ENCODE assay signal across 23 mouse cellular contexts in the genomic region with DNA sequence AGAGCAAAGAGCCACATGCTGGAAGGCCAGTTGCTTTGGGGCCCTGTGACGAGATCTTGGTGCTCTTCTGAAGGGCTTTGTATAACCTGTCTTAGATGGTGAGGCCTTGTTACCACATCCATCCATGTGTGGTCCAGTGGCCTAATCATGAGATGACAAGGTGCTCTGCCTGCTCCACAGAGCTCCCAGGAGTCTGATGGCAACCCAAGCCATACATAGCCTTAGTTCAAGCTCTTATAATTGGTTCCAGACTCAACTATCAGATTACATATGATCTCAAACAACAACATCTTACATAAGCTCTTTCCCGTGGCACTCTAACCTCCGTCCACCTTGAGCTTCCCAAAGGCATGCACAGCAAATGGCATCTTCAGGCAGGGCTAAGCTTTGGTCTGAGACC. TPM values are rescaled to one million over a fixed set of nuclear protein-coding genes. Genes with fewer than 3 reads are reported as not detected.
DNase-seq lines count a peak whose midpoint lies in the region; ATAC-seq and TF ChIP-seq lines count a peak whose summit lies in the region.
"Had no signal": no experiment of that assay in that cellular context is flagged by ENCODE, and none has a peak within 500 bp of the region (broad histone marks: within the 10 kb centered on the region; RNA-seq: fewer than 3 reads in every experiment).

Gene Ces1a (minus strand): TSS at position 101 of the 400 bp plus-strand sequence.

- H3K4me2 ChIP-seq in embryonic facial prominence, embryonic 11.5 days (ENCODE audit: low read depth, low read length) = no peak within 1 kb of the TSS
- H3K4me2 ChIP-seq in forebrain, postnatal 0 days (ENCODE audit: low read depth) = no peak within 1 kb of the TSS
- H3K4me2 ChIP-seq: embryonic facial prominence, embryonic 12.5 days; forebrain, embryonic 13.5 days; forebrain, embryonic 15.5 days had no signal

- no peak within 1 kb of the TSS for H3K27ac ChIP-seq in embryonic facial prominence, embryonic 11.5 days (replicated peaks; ENCODE audit: low read depth, low read length)
- H3K27ac ChIP-seq in embryonic facial prominence, embryonic 10.5 days (replicated peaks) = no peak within 1 kb of the TSS
- H3K27ac ChIP-seq in left cerebral cortex, adult 2 months = peak within 1 kb of the TSS; percentile 53
- H3K27ac ChIP-seq in forebrain, postnatal 0 days (ENCODE audit: low read depth, low read length) = no peak within 1 kb of the TSS
- H3K27ac ChIP-seq: embryonic facial prominence, embryonic 12.5 days; forebrain, embryonic 13.5 days; forebrain, embryonic 15.5 days had no signal

- H3K9me3 ChIP-seq in embryonic facial prominence, embryonic 11.5 days (replicated peaks; ENCODE audit: control insufficient read depth, low read length) = no peaks in the 10 kb centered on the region
- no peaks in the 10 kb centered on the region for H3K9me3 ChIP-seq in embryonic facial prominence, embryonic 10.5 days
- H3K9me3 ChIP-seq in forebrain, postnatal 0 days (ENCODE audit: low read length) = no peaks in the 10 kb centered on the region
- H3K9me3 ChIP-seq: embryonic facial prominence, embryonic 12.5 days; forebrain, embryonic 13.5 days; forebrain, embryonic 15.5 days had no signal

- H3K4me1 ChIP-seq in embryonic facial prominence, embryonic 11.5 days (ENCODE audit: control insufficient read depth, insufficient read depth, low read length) = no peaks in the 10 kb centered on the region
- H3K4me1 ChIP-seq in embryonic facial prominence, embryonic 10.5 days = peaks cover 7% of the 10 kb centered on the region
- no peaks in the 10 kb centered on the region for H3K4me1 ChIP-seq in forebrain, postnatal 0 days (ENCODE audit: insufficient read depth)
- H3K4me1 ChIP-seq: forebrain, embryonic 13.5 days; forebrain, embryonic 15.5 days had no signal

- no peak within 1 kb of the TSS for H3K4me3 ChIP-seq in embryonic facial prominence, embryonic 11.5 days (ENCODE audit: low read depth, low read length)
- no peak within 1 kb of the TSS for H3K4me3 ChIP-seq in embryonic facial prominence, embryonic 10.5 days
- H3K4me3 ChIP-seq in left cerebral cortex, adult 2 months = no peak within 1 kb of the TSS
- H3K4me3 ChIP-seq in forebrain, postnatal 0 days (ENCODE audit: low read depth, low read length) = no peak within 1 kb of the TSS
- H3K4me3 ChIP-seq: embryonic facial prominence, embryonic 12.5 days; forebrain, embryonic 13.5 days; forebrain, embryonic 15.5 days had no signal

- no peaks in the 10 kb centered on the region for H3K27me3 ChIP-seq in embryonic facial prominence, embryonic 11.5 days (ENCODE audit: control insufficient read depth, insufficient read depth, low read length)
- no peaks in the 10 kb centered on the region for H3K27me3 ChIP-seq in embryonic facial prominence, embryonic 10.5 days (replicated peaks; ENCODE audit: low read depth, poor library complexity, severe bottlenecking)
- H3K27me3 ChIP-seq in forebrain, postnatal 0 days (ENCODE audit: insufficient read depth, low read length) = no peaks in the 10 kb centered on the region
- H3K27me3 ChIP-seq: embryonic facial prominence, embryonic 12.5 days; forebrain, embryonic 13.5 days; forebrain, embryonic 15.5 days had no signal

- intact Hi-C loops in left cerebral cortex, adult 2 months (cut with DNase I) = loop anchor here (5.0 kb wide), 1 partner anchor 36 kb away; no protein-coding TSS in a partner anchor
- intact Hi-C loops in left cerebral cortex, postnatal 36 days (cut with DNase I) = no loop called here

- WGBS in embryonic facial prominence, embryonic 11.5 days = 39% methylated on average over 3 of the region's 3 CpGs
- 41% methylated on average over 3 of the region's 3 CpGs for WGBS in embryonic facial prominence, embryonic 10.5 days
- WGBS in forebrain, postnatal 0 days = 88% methylated on average over 3 of the region's 3 CpGs

- H3K36me3 ChIP-seq in embryonic facial prominence, embryonic 11.5 days (replicated peaks; ENCODE audit: control insufficient read depth, insufficient read depth, low read depth, low read length) = no peaks in the 10 kb centered on the region
- H3K36me3 ChIP-seq in embryonic facial prominence, embryonic 10.5 days (replicated peaks) = no peaks in the 10 kb centered on the region
- no peaks in the 10 kb centered on the region for H3K36me3 ChIP-seq in forebrain, postnatal 0 days (ENCODE audit: insufficient read depth)
- H3K36me3 ChIP-seq: embryonic facial prominence, embryonic 12.5 days; forebrain, embryonic 15.5 days had no signal

- DNase-seq in embryonic facial prominence, embryonic 11.5 days (ENCODE audit: low spot score) = peak; percentile 32
- no peak for DNase-seq in embryonic facial prominence, embryonic 10.5 days (ENCODE audit: low spot score)
- DNase-seq in left cerebral cortex, adult 2 months (ENCODE audit: extremely low spot score in 1 of 2, low spot score in 2 of 2) = no peak
- no peak for DNase-seq in left cerebral cortex, postnatal 36 days (ENCODE audit: low spot score in 2 of 2)
- no peak for DNase-seq in forebrain, postnatal 0 days
- DNase-seq: adrenal gland, adult 2 months; adrenal gland, postnatal 10 days; adrenal gland, postnatal 25 days; cerebellum, adult 11 months; cerebellum, adult 18-20 months; cerebellum, adult 8-10 months; cerebellum, adult 9-11 months; cerebellum, postnatal 14 days; cerebellum, postnatal 36 days had no signal

- TF ChIP-seq CTCF in left cerebral cortex, adult 2 months (IDR thresholded peaks at IDR 0.05) = no peak
- TF ChIP-seq CTCF in forebrain, postnatal 0 days (IDR thresholded peaks at IDR 0.05; ENCODE audit: low read depth) = no peak

- no peak for ATAC-seq in embryonic facial prominence, embryonic 11.5 days (replicated peaks; ENCODE audit: insufficient number of reproducible peaks, low FRiP score, low TSS enrichment, low read depth)
- ATAC-seq in forebrain, postnatal 0 days = no peak
- ATAC-seq: forebrain, embryonic 13.5 days; forebrain, embryonic 15.5 days had no signal

- no peak within 1 kb of the TSS for H3K9ac ChIP-seq in embryonic facial prominence, embryonic 11.5 days (replicated peaks; ENCODE audit: low read length)
- H3K9ac ChIP-seq in forebrain, postnatal 0 days = no peak within 1 kb of the TSS
- H3K9ac ChIP-seq: embryonic facial prominence, embryonic 12.5 days; forebrain, embryonic 13.5 days; forebrain, embryonic 15.5 days had no signal

RNA-seq across cellular contexts. Expression of gene Ces1a, which starts in this region (rescaled TPM):
- polyA plus RNA-seq in embryonic facial prominence, embryonic 11.5 days (2014; fragmentation: Nextera tagmentation; extraction: Ambion mirVana) = not detected in 2 replicates
- not detected in 2 replicates for polyA plus RNA-seq in embryonic facial prominence, embryonic 10.5 days (2016; fragmentation: Nextera tagmentation; extraction: Ambion mirVana)
- total RNA-seq in left cerebral cortex, adult 2 months (2021) = under 1 TPM in 1 of 2 experiments, not detected in 1; 0.27 TPM
- total RNA-seq in left cerebral cortex, postnatal 36 days (2021) = under 1 TPM in 1 of 2 experiments, not detected in 1; 0.27 TPM
- total RNA-seq in forebrain, postnatal 0 days (2014; rRNA removed) = not detected in 2 replicates
- polyA plus RNA-seq in forebrain, postnatal 0 days (2015; fragmentation: Nextera tagmentation; extraction: Ambion mirVana) = not detected in 2 replicates
- total RNA-seq: adrenal gland, adult 2 months; adrenal gland, postnatal 10 days; adrenal gland, postnatal 25 days; adrenal gland, postnatal 4 days; common myeloid progenitor, adult 5-6 weeks; MEL had no signal
- polyA plus RNA-seq: adrenal gland, adult 2 months; brain, embryonic 14.5 days; embryonic facial prominence, embryonic 12.5 days; embryonic facial prominence, embryonic 14.5 days; forebrain, embryonic 11.5 days; forebrain, embryonic 13.5 days; forebrain, embryonic 15.5 days had no signal

Comparison
In these comparisons a context has a peak if more than half of its experiments do, and no peak if none do; other contexts are left out.
1. Peak in DNase-seq in embryonic facial prominence, embryonic 11.5 days; RNA of the gene not detected or under 1 TPM.